Comparison of ENCODE assay signal across 7 mouse cellular contexts in genomic region chr4:62360088-62360804, GRCm38 (mm10). TPM values are rescaled to one million over a fixed set of nuclear protein-coding genes. Genes with fewer than 3 reads are reported as not detected.
DNase-seq lines count a peak whose midpoint lies in the region; ATAC-seq lines count a peak whose summit lies in the region.

Gene Fkbp15, minus strand, starts transcription at chr4:62360548.
Gene Slc31a1, plus strand, starts transcription at chr4:62360727.

- H3K4me1 ChIP-seq in embryonic facial prominence, embryonic 12.5 days = peaks cover 12% of the 10 kb centered on the region
- peaks cover 6% of the 10 kb centered on the region for H3K4me1 ChIP-seq in limb, embryonic 11.5 days (ENCODE audit: control insufficient read depth, insufficient read depth, low read length)
- peaks cover 17% of the 10 kb centered on the region for H3K4me1 ChIP-seq in midbrain, embryonic 14.5 days (ENCODE audit: control insufficient read depth, insufficient read depth, low read length)

- H3K4me2 ChIP-seq in embryonic facial prominence, embryonic 12.5 days (replicated peaks) = peak within 1 kb of the TSS; percentile 60
- H3K4me2 ChIP-seq in limb, embryonic 11.5 days (ENCODE audit: low read depth, severe bottlenecking) = peak within 1 kb of the TSS; percentile 69
- H3K4me2 ChIP-seq in midbrain, embryonic 14.5 days (ENCODE audit: low read length) = peak within 1 kb of the TSS; percentile 69

- peak within 1 kb of the TSS; percentile 50; the same call in 1 of the 2 replicates for H3K27ac ChIP-seq in embryonic facial prominence, embryonic 12.5 days
- H3K27ac ChIP-seq in limb, embryonic 11.5 days (replicated peaks; ENCODE audit: low read depth, low read length) = 0 out of 2 replicates have a peak within 1 kb of the TSS, but pooled peaks have one; percentile 12
- H3K27ac ChIP-seq in midbrain, embryonic 14.5 days (replicated peaks; ENCODE audit: low read depth, low read length) = peak within 1 kb of the TSS; percentile 82

- no peaks in the 10 kb centered on the region for H3K27me3 ChIP-seq in embryonic facial prominence, embryonic 12.5 days
- H3K27me3 ChIP-seq in limb, embryonic 11.5 days (ENCODE audit: control insufficient read depth, insufficient read depth, low read length) = no peaks in the 10 kb centered on the region
- H3K27me3 ChIP-seq in midbrain, embryonic 14.5 days (ENCODE audit: control insufficient read depth, insufficient read depth, low read length) = no peaks in the 10 kb centered on the region

- H3K4me3 ChIP-seq in embryonic facial prominence, embryonic 12.5 days = peak within 1 kb of the TSS; percentile 70
- H3K4me3 ChIP-seq in limb, embryonic 11.5 days (ENCODE audit: low read depth, low read length) = peak within 1 kb of the TSS; percentile 71
- peak within 1 kb of the TSS; percentile 78 for H3K4me3 ChIP-seq in midbrain, embryonic 14.5 days (replicated peaks; ENCODE audit: low read depth, low read length)

- H3K9ac ChIP-seq in embryonic facial prominence, embryonic 12.5 days = peak within 1 kb of the TSS; percentile 66
- peak within 1 kb of the TSS; percentile 73 for H3K9ac ChIP-seq in limb, embryonic 11.5 days (ENCODE audit: low read length)
- H3K9ac ChIP-seq in midbrain, embryonic 14.5 days (replicated peaks; ENCODE audit: low read length) = peak within 1 kb of the TSS; percentile 67

- peak; percentile 93 for DNase-seq in adrenal gland, postnatal 25 days
- DNase-seq in heart, adult 11 months = peak; percentile 100
- DNase-seq in kidney, adult 18-20 months = peak; percentile 96
- peak; percentile 98 for DNase-seq in limb, embryonic 11.5 days (ENCODE audit: low spot score)
- DNase-seq in midbrain, embryonic 14.5 days = peak; percentile 98
- peak; percentile 87 to 93 for DNase-seq in spleen, adult 18-20 months

- peak; percentile 100 for ATAC-seq in embryonic facial prominence, embryonic 12.5 days (ENCODE audit: insufficient number of reproducible peaks, insufficient read depth, low FRiP score, low TSS enrichment)
- ATAC-seq in limb, embryonic 11.5 days (ENCODE audit: insufficient number of reproducible peaks, low FRiP score, low TSS enrichment, low read depth) = peak; percentile 100
- ATAC-seq in midbrain, embryonic 14.5 days (ENCODE audit: low FRiP score, low TSS enrichment) = peak; percentile 100

- no peaks in the 10 kb centered on the region for H3K36me3 ChIP-seq in embryonic facial prominence, embryonic 12.5 days
- H3K36me3 ChIP-seq in limb, embryonic 11.5 days (ENCODE audit: control insufficient read depth, insufficient read depth, low read length) = no peaks in the 10 kb centered on the region
- 0 out of 2 replicates have a peak, but pooled peaks cover under 1% of the 10 kb centered on the region for H3K36me3 ChIP-seq in midbrain, embryonic 14.5 days (ENCODE audit: control insufficient read depth, insufficient read depth, low read length)

- H3K9me3 ChIP-seq in embryonic facial prominence, embryonic 12.5 days = no peaks in the 10 kb centered on the region
- H3K9me3 ChIP-seq in limb, embryonic 11.5 days (ENCODE audit: control insufficient read depth, low read length) = no peaks in the 10 kb centered on the region
- H3K9me3 ChIP-seq in midbrain, embryonic 14.5 days (ENCODE audit: control insufficient read depth, low read length) = no peaks in the 10 kb centered on the region

- under 1% methylated on average over 51 of the region's 51 CpGs for WGBS in embryonic facial prominence, embryonic 12.5 days
- under 1% methylated on average over 51 of the region's 51 CpGs for WGBS in limb, embryonic 11.5 days
- WGBS in midbrain, embryonic 14.5 days = under 1% methylated on average over 51 of the region's 51 CpGs

RNA-seq across cellular contexts. Expression of gene Fkbp15, which starts in this region (rescaled TPM):
- total RNA-seq in adrenal gland, postnatal 25 days (2021) = 34.9 and 42.5 TPM in 2 replicates
- polyA plus RNA-seq in embryonic facial prominence, embryonic 12.5 days (2016; fragmentation: Nextera tagmentation; extraction: Ambion mirVana) = 23.2 and 25.0 TPM in 2 replicates
- polyA plus RNA-seq in limb, embryonic 11.5 days (2014; fragmentation: Nextera tagmentation; extraction: Ambion mirVana) = 19.9 and 22.2 TPM in 2 replicates
- 17.6 and 23.0 TPM in 2 replicates for polyA plus RNA-seq in midbrain, embryonic 14.5 days (2014; fragmentation: Nextera tagmentation; extraction: Ambion mirVana)

RNA-seq across cellular contexts. Expression of gene Slc31a1, which starts in this region (rescaled TPM):
- total RNA-seq in adrenal gland, postnatal 25 days (2021) = 50.7 and 51.4 TPM in 2 replicates
- polyA plus RNA-seq in embryonic facial prominence, embryonic 12.5 days (2016; fragmentation: Nextera tagmentation; extraction: Ambion mirVana) = 44.1 and 44.8 TPM in 2 replicates
- 43.2 and 44.7 TPM in 2 replicates for polyA plus RNA-seq in limb, embryonic 11.5 days (2014; fragmentation: Nextera tagmentation; extraction: Ambion mirVana)
- 24.8 and 38.1 TPM in 2 replicates for polyA plus RNA-seq in midbrain, embryonic 14.5 days (2014; fragmentation: Nextera tagmentation; extraction: Ambion mirVana)

Comparison
In these comparisons a context has a peak if more than half of its experiments do, and no peak if none do; other contexts are left out.
1. Peak in every context shown above with its lines: DNase-seq, ATAC-seq, H3K4me3 ChIP-seq and H3K27ac ChIP-seq.
2. H3K27ac ChIP-seq: peak in every context shown above with its lines; median percentile 82 in midbrain, embryonic 14.5 days; 50 in embryonic facial prominence, embryonic 12.5 days; 12 in limb, embryonic 11.5 days.